Mouse (Mus musculus): ENCODE results near the gene Ttc34. TPM values are rescaled to one million over a fixed set of nuclear protein-coding genes. Genes with fewer than 3 reads are reported as not detected.

Gene Ttc34
- polyA plus RNA-seq, 1 experiment = not detected

GRCm38 (mm10) chr4:154827181-154827580, 10.1 kb upstream of the Ttc34 start:
- TF ChIP-seq TCF3 (IDR thresholded peaks at IDR 0.05; ENCODE audit: insufficient read length, low read depth) (no peak), POLR2A (IDR thresholded peaks at IDR 0.05; ENCODE audit: insufficient read length, low read depth) (no peak), USF1 (IDR thresholded peaks at IDR 0.05; ENCODE audit: low read depth) (no peak), TCF12 (IDR thresholded peaks at IDR 0.05; ENCODE audit: insufficient read depth, poor library complexity, severe bottlenecking) (no peak), MYOD1 (IDR thresholded peaks at IDR 0.05; ENCODE audit: control insufficient read depth in 1 of 3, insufficient read length in 2 of 3, low read depth in 2 of 3) (no peak), MAX (IDR thresholded peaks at IDR 0.05; ENCODE audit: low read depth) (no peak), REST (IDR thresholded peaks at IDR 0.05; ENCODE audit: insufficient read depth, insufficient read length) (no peak), SRF (IDR thresholded peaks at IDR 0.05; ENCODE audit: control insufficient read depth, insufficient read length, low read depth) (no peak), MYOG (IDR thresholded peaks at IDR 0.05; ENCODE audit: control insufficient read depth in 1 of 3, insufficient read depth in 1 of 3, insufficient read length in 2 of 3, low read depth in 2 of 3) (no peak)
- no peak overlapping the region for H3ac ChIP-seq (ENCODE audit: control insufficient read depth, insufficient read length)
- no peaks in the 10 kb centered on the region for H3K27me3 ChIP-seq (ENCODE audit: control insufficient read depth, insufficient read depth, insufficient read length)
- no peaks in the 10 kb centered on the region for H3K36me3 ChIP-seq (ENCODE audit: control insufficient read depth, insufficient read depth)
- no peak overlapping the region for H3K4me3 ChIP-seq
- no peak overlapping the region for H3K4me2 ChIP-seq (ENCODE audit: low read depth)
- H3K79me2 ChIP-seq (ENCODE audit: control insufficient read depth, insufficient read depth) = no peaks in the 10 kb centered on the region

- no peak overlapping the region for H3ac ChIP-seq (ENCODE audit: control insufficient read depth, insufficient read length)
- H3K4me2 ChIP-seq (ENCODE audit: low read depth) = no peak overlapping the region
- TF ChIP-seq MAX (IDR thresholded peaks at IDR 0.05; ENCODE audit: low read depth) (no peak), REST (IDR thresholded peaks at IDR 0.05; ENCODE audit: insufficient read depth, insufficient read length) (no peak), CEBPB (IDR thresholded peaks at IDR 0.05; ENCODE audit: insufficient read depth, poor library complexity, severe bottlenecking) (no peak), TCF12 (IDR thresholded peaks at IDR 0.05; ENCODE audit: insufficient read depth, poor library complexity, severe bottlenecking) (no peak), POLR2A (IDR thresholded peaks at IDR 0.05; ENCODE audit: insufficient read length, low read depth) (no peak), USF1 (IDR thresholded peaks at IDR 0.05; ENCODE audit: low read depth) (no peak), SRF (IDR thresholded peaks at IDR 0.05; ENCODE audit: control insufficient read depth, insufficient read length, low read depth) (no peak), MYOG (IDR thresholded peaks at IDR 0.05; ENCODE audit: control insufficient read depth in 1 of 3, insufficient read depth in 1 of 3, insufficient read length in 2 of 3, low read depth in 2 of 3) (no peak), E2F4 (IDR thresholded peaks at IDR 0.05; ENCODE audit: insufficient read depth) (no peak), POLR2AphosphoS2 (IDR thresholded peaks at IDR 0.05; ENCODE audit: insufficient read length, low read depth) (no peak), MYOD1 (IDR thresholded peaks at IDR 0.05; ENCODE audit: control insufficient read depth in 1 of 3, insufficient read length in 2 of 3, low read depth in 2 of 3) (no peak), TCF3 (IDR thresholded peaks at IDR 0.05; ENCODE audit: insufficient read length, low read depth) (no peak)
- H3K27me3 ChIP-seq (ENCODE audit: control insufficient read depth, insufficient read depth, insufficient read length) = no peaks in the 10 kb centered on the region
- no peaks in the 10 kb centered on the region for H3K36me3 ChIP-seq (ENCODE audit: control insufficient read depth, insufficient read depth)
- no peaks in the 10 kb centered on the region for H3K79me2 ChIP-seq (ENCODE audit: control insufficient read depth, insufficient read depth)
- no peak overlapping the region for H3K4me3 ChIP-seq
These were observed 9.2 kb upstream of the Ttc34 start for GRCm38 (mm10) chr4:154827861-154828610.

GRCm38 (mm10) chr4:154831915-154832573, 5.2 kb upstream of the Ttc34 start:
- Histone ChIP-seq H3K4me2 (ENCODE audit: low read depth) (no peak overlapping the region), H3K4me3 (no peak overlapping the region), H3K79me2 (ENCODE audit: control insufficient read depth, insufficient read depth) (no peaks in the 10 kb centered on the region), H3ac (ENCODE audit: control insufficient read depth, insufficient read length) (no peak overlapping the region), H3K36me3 (ENCODE audit: control insufficient read depth, insufficient read depth) (no peaks in the 10 kb centered on the region), H3K27me3 (ENCODE audit: control insufficient read depth, insufficient read depth, insufficient read length) (no peaks in the 10 kb centered on the region)
- TF ChIP-seq TCF3 (IDR thresholded peaks at IDR 0.05; ENCODE audit: insufficient read length, low read depth) = no peak
- no peak for TF ChIP-seq E2F4 (IDR thresholded peaks at IDR 0.05; ENCODE audit: insufficient read depth)
- TF ChIP-seq POLR2AphosphoS2 (IDR thresholded peaks at IDR 0.05; ENCODE audit: insufficient read length, low read depth) = no peak
- no peak for TF ChIP-seq CEBPB (IDR thresholded peaks at IDR 0.05; ENCODE audit: insufficient read depth, poor library complexity, severe bottlenecking)
- TF ChIP-seq MYOG (IDR thresholded peaks at IDR 0.05; ENCODE audit: control insufficient read depth in 1 of 3, insufficient read depth in 1 of 3, insufficient read length in 2 of 3, low read depth in 2 of 3) = no peak
- no peak for TF ChIP-seq MAX (IDR thresholded peaks at IDR 0.05; ENCODE audit: low read depth)
- no peak for TF ChIP-seq USF1 (IDR thresholded peaks at IDR 0.05; ENCODE audit: low read depth)
- TF ChIP-seq TCF12 (IDR thresholded peaks at IDR 0.05; ENCODE audit: insufficient read depth, poor library complexity, severe bottlenecking) = no peak
- no peak for TF ChIP-seq MYOD1 (IDR thresholded peaks at IDR 0.05; ENCODE audit: control insufficient read depth in 1 of 3, insufficient read length in 2 of 3, low read depth in 2 of 3)
- no peak for TF ChIP-seq REST (IDR thresholded peaks at IDR 0.05; ENCODE audit: insufficient read depth, insufficient read length)

- TF ChIP-seq E2F4 (IDR thresholded peaks at IDR 0.05; ENCODE audit: insufficient read depth) (no peak), TCF12 (IDR thresholded peaks at IDR 0.05; ENCODE audit: insufficient read depth, poor library complexity, severe bottlenecking) (no peak)
- no peak overlapping the region for H3ac ChIP-seq (ENCODE audit: control insufficient read depth, insufficient read length)
- H3K79me2 ChIP-seq (ENCODE audit: control insufficient read depth, insufficient read depth) = no peaks in the 10 kb centered on the region
- H3K4me3 ChIP-seq = no peak overlapping the region
- no peak overlapping the region for H3K4me2 ChIP-seq (ENCODE audit: low read depth)
- H3K36me3 ChIP-seq (ENCODE audit: control insufficient read depth, insufficient read depth) = no peaks in the 10 kb centered on the region
- no peaks in the 10 kb centered on the region for H3K27me3 ChIP-seq (ENCODE audit: control insufficient read depth, insufficient read depth, insufficient read length)
These were observed 910 bp upstream of the Ttc34 start for GRCm38 (mm10) chr4:154836183-154836915.

Measured in myocyte (in vitro differentiated cells).